Mouse (Mus musculus): ENCODE measurements at regions not wholly inside any gene's neighbourhood (a gene's known extent, or its start where the extent isn't known, plus 50 kb on each side); places are given as distances from the start of the nearest gene placed in this dataset.

GRCm38 (mm10) chr6:98872334-98872733 lies 529.8 kb upstream of the Gm765 start:
- 52% methylated on average over 3 of the region's 3 CpGs for WGBS
- H3K27me3 ChIP-seq (ENCODE audit: control insufficient read depth, insufficient read depth, low read length) = no peaks in the 10 kb centered on the region
- H3K4me3 ChIP-seq (ENCODE audit: low read depth, low read length) = no peak overlapping the region
- no peak overlapping the region for H3K27ac ChIP-seq (ENCODE audit: low read depth, low read length)
- no peak overlapping the region for H3K9ac ChIP-seq (ENCODE audit: low read length)
- no peaks in the 10 kb centered on the region for H3K9me3 ChIP-seq (ENCODE audit: control insufficient read depth, low read length)
- DNase-seq (ENCODE audit: low spot score) = no peak
- H3K4me1 ChIP-seq (ENCODE audit: control insufficient read depth, insufficient read depth, low read length) = no peaks in the 10 kb centered on the region
- ATAC-seq (ENCODE audit: insufficient read depth, low FRiP score, low TSS enrichment) = no peak
- H3K4me2 ChIP-seq (ENCODE audit: low read depth) = no peak overlapping the region
- H3K36me3 ChIP-seq (ENCODE audit: control insufficient read depth, insufficient read depth, low read length) = no peaks in the 10 kb centered on the region

GRCm38 (mm10) chr6:98869772-98870171 lies 527.2 kb upstream of the Gm765 start:
- H3K4me1 ChIP-seq (ENCODE audit: control insufficient read depth, insufficient read depth, low read length) = no peaks in the 10 kb centered on the region
- no peak overlapping the region for H3K9ac ChIP-seq (ENCODE audit: low read length)
- H3K27ac ChIP-seq (ENCODE audit: low read depth, low read length) = no peak overlapping the region
- no peaks in the 10 kb centered on the region for H3K9me3 ChIP-seq (ENCODE audit: control insufficient read depth, low read length)
- WGBS = 88% methylated on average over 6 of the region's 6 CpGs
- ATAC-seq (ENCODE audit: insufficient read depth, low FRiP score, low TSS enrichment) (no peak), DNase-seq (ENCODE audit: low spot score) (no peak)
- no peaks in the 10 kb centered on the region for H3K27me3 ChIP-seq (ENCODE audit: control insufficient read depth, insufficient read depth, low read length)
- no peaks in the 10 kb centered on the region for H3K36me3 ChIP-seq (ENCODE audit: control insufficient read depth, insufficient read depth, low read length)
- no peak overlapping the region for H3K4me3 ChIP-seq (ENCODE audit: low read depth, low read length)
- H3K4me2 ChIP-seq (ENCODE audit: low read depth) = no peak overlapping the region

GRCm38 (mm10) chr6:98864306-98864705 lies 521.8 kb upstream of the Gm765 start:
- H3K9me3 ChIP-seq (ENCODE audit: control insufficient read depth, low read length) = no peaks in the 10 kb centered on the region
- no peaks in the 10 kb centered on the region for H3K36me3 ChIP-seq (ENCODE audit: control insufficient read depth, insufficient read depth, low read length)
- WGBS = 82% methylated on average over 2 of the region's 2 CpGs
- DNase-seq (ENCODE audit: low spot score) (no peak), ATAC-seq (ENCODE audit: insufficient read depth, low FRiP score, low TSS enrichment) (no peak)
- H3K4me3 ChIP-seq (ENCODE audit: low read depth, low read length) = no peak overlapping the region
- H3K27me3 ChIP-seq (ENCODE audit: control insufficient read depth, insufficient read depth, low read length) = no peaks in the 10 kb centered on the region
- H3K27ac ChIP-seq (ENCODE audit: low read depth, low read length) = no peak overlapping the region
- no peak overlapping the region for H3K9ac ChIP-seq (ENCODE audit: low read length)
- H3K4me1 ChIP-seq (ENCODE audit: control insufficient read depth, insufficient read depth, low read length) = no peaks in the 10 kb centered on the region
- no peak overlapping the region for H3K4me2 ChIP-seq (ENCODE audit: low read depth)

DNA sequence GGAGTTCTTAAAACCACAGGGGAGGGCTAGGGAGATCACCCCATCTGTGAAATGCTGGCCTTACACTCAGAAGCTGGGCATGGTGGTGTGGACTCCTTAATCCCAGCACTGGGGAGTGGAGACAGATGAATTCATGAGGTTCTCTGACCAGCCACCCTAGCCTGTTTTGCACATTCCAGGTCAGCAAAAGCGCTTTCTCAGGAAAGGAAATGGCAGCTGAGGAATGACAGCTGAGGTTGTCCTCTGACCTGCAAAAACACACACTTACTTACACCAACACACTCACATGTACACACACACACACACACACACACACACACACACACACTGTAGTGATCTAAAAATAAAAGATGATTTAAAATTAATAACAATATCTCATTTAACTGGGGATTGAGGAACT lies 513.4 kb upstream of the Gm765 start:
- no peak overlapping the region for H3K4me2 ChIP-seq (ENCODE audit: low read depth)
- no peak for ATAC-seq (ENCODE audit: insufficient read depth, low FRiP score, low TSS enrichment)
- WGBS = 63% methylated on average over 1 of the region's 1 CpGs
- DNase-seq (ENCODE audit: low spot score) = no peak
- H3K4me3 ChIP-seq (ENCODE audit: low read depth, low read length) = no peak overlapping the region
- no peak overlapping the region for H3K9ac ChIP-seq (ENCODE audit: low read length)
- H3K36me3 ChIP-seq (ENCODE audit: control insufficient read depth, insufficient read depth, low read length) = no peaks in the 10 kb centered on the region
- H3K9me3 ChIP-seq (ENCODE audit: control insufficient read depth, low read length) = no peaks in the 10 kb centered on the region
- H3K27ac ChIP-seq (ENCODE audit: low read depth, low read length) = no peak overlapping the region
- no peaks in the 10 kb centered on the region for H3K27me3 ChIP-seq (ENCODE audit: control insufficient read depth, insufficient read depth, low read length)
- H3K4me1 ChIP-seq (ENCODE audit: control insufficient read depth, insufficient read depth, low read length) = no peaks in the 10 kb centered on the region

- Histone ChIP-seq H3K4me2 (ENCODE audit: low read depth) (no peak overlapping the region), H3K4me3 (ENCODE audit: low read depth, low read length) (no peak overlapping the region), H3K27ac (ENCODE audit: low read depth, low read length) (no peak overlapping the region), H3K4me1 (ENCODE audit: control insufficient read depth, insufficient read depth, low read length) (no peaks in the 10 kb centered on the region), H3K36me3 (ENCODE audit: control insufficient read depth, insufficient read depth, low read length) (no peaks in the 10 kb centered on the region), H3K9me3 (ENCODE audit: control insufficient read depth, low read length) (no peaks in the 10 kb centered on the region), H3K9ac (ENCODE audit: low read length) (no peak overlapping the region), H3K27me3 (ENCODE audit: control insufficient read depth, insufficient read depth, low read length) (no peaks in the 10 kb centered on the region)
- no peak for DNase-seq (ENCODE audit: low spot score)
- no peak for ATAC-seq (ENCODE audit: insufficient read depth, low FRiP score, low TSS enrichment)
- WGBS = 90% methylated on average over 2 of the region's 2 CpGs
Observed at GRCm38 (mm10) chr6:98850906-98851305, 508.4 kb upstream of the Gm765 start.

DNA sequence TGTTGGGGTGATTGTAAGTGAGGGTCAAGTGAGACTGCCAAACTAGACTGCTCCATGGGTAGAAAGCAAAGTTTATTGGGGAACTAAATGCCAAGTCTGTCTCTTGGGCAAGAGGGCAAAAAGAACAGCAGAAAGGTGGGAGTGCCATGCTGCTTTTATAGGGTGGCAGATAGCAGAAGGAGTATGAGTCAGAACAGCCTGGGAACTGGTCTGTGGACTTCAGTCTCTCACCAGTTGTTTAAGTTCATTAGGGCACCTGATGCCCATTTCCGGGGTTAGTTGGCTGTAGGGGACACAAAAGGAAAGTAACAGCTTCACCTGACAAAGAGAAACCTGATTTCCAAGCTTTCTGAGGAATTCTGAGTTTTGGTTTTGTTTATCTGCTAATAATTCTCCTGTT lies 506.3 kb upstream of the Gm765 start:
- H3K9me3 ChIP-seq (ENCODE audit: control insufficient read depth, low read length) = no peaks in the 10 kb centered on the region
- H3K4me2 ChIP-seq (ENCODE audit: low read depth) = no peak overlapping the region
- no peaks in the 10 kb centered on the region for H3K36me3 ChIP-seq (ENCODE audit: control insufficient read depth, insufficient read depth, low read length)
- no peak overlapping the region for H3K4me3 ChIP-seq (ENCODE audit: low read depth, low read length)
- H3K27ac ChIP-seq (ENCODE audit: low read depth, low read length) = no peak overlapping the region
- H3K9ac ChIP-seq (ENCODE audit: low read length) = no peak overlapping the region
- WGBS = 93% methylated on average over 1 of the region's 1 CpGs
- ATAC-seq (ENCODE audit: insufficient read depth, low FRiP score, low TSS enrichment) = no peak
- DNase-seq (ENCODE audit: low spot score) = no peak
- H3K27me3 ChIP-seq (ENCODE audit: control insufficient read depth, insufficient read depth, low read length) = no peaks in the 10 kb centered on the region
- no peaks in the 10 kb centered on the region for H3K4me1 ChIP-seq (ENCODE audit: control insufficient read depth, insufficient read depth, low read length)

GRCm38 (mm10) chr6:98846001-98846695 lies 503.6 kb upstream of the Gm765 start:
- Histone ChIP-seq H3K4me2 (ENCODE audit: low read depth) (no peak overlapping the region), H3K27me3 (ENCODE audit: control insufficient read depth, insufficient read depth, low read length) (no peaks in the 10 kb centered on the region), H3K4me3 (ENCODE audit: low read depth, low read length) (no peak overlapping the region), H3K4me1 (ENCODE audit: control insufficient read depth, insufficient read depth, low read length) (no peaks in the 10 kb centered on the region), H3K9me3 (ENCODE audit: control insufficient read depth, low read length) (no peaks in the 10 kb centered on the region), H3K36me3 (ENCODE audit: control insufficient read depth, insufficient read depth, low read length) (no peaks in the 10 kb centered on the region), H3K27ac (ENCODE audit: low read depth, low read length) (no peak overlapping the region), H3K9ac (ENCODE audit: low read length) (no peak overlapping the region)
- no peak for DNase-seq (ENCODE audit: low spot score)
- WGBS = 71% methylated on average over 5 of the region's 5 CpGs
- no peak for ATAC-seq (ENCODE audit: insufficient read depth, low FRiP score, low TSS enrichment)

DNA sequence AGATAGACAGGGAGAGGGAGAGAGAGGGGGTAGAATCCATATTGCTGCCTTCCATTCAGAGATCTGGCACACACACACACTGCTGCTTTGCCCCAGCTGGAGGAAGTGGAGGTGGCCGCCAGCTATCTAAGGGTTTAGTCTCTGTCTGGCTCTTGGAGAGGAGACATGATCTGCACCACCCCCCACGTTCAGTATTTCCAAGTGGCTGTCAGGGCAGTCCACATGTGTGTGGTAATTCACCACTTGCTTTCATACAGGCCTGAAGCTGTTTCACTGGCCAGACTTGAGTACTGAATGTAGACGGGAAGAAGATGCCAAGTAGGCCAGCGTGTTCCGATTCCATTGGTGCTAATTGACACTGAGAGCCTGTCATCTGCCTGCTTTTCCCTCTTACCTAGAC lies 501.0 kb upstream of the Gm765 start:
- no peak overlapping the region for H3K9ac ChIP-seq (ENCODE audit: low read length)
- H3K4me3 ChIP-seq (ENCODE audit: low read depth, low read length) = no peak overlapping the region
- 77% methylated on average over 5 of the region's 5 CpGs for WGBS
- no peaks in the 10 kb centered on the region for H3K36me3 ChIP-seq (ENCODE audit: control insufficient read depth, insufficient read depth, low read length)
- DNase-seq (ENCODE audit: low spot score) = no peak
- H3K4me2 ChIP-seq (ENCODE audit: low read depth) = no peak overlapping the region
- no peaks in the 10 kb centered on the region for H3K27me3 ChIP-seq (ENCODE audit: control insufficient read depth, insufficient read depth, low read length)
- no peak overlapping the region for H3K27ac ChIP-seq (ENCODE audit: low read depth, low read length)
- no peaks in the 10 kb centered on the region for H3K4me1 ChIP-seq (ENCODE audit: control insufficient read depth, insufficient read depth, low read length)
- ATAC-seq (ENCODE audit: insufficient read depth, low FRiP score, low TSS enrichment) = no peak
- no peaks in the 10 kb centered on the region for H3K9me3 ChIP-seq (ENCODE audit: control insufficient read depth, low read length)

- ATAC-seq (ENCODE audit: insufficient read depth, low FRiP score, low TSS enrichment) (no peak), DNase-seq (ENCODE audit: low spot score) (no peak)
- H3K9ac ChIP-seq (ENCODE audit: low read length) = no peak overlapping the region
- 49% methylated on average over 4 of the region's 4 CpGs for WGBS
- no peak overlapping the region for H3K4me3 ChIP-seq (ENCODE audit: low read depth, low read length)
- H3K36me3 ChIP-seq (ENCODE audit: control insufficient read depth, insufficient read depth, low read length) = no peaks in the 10 kb centered on the region
- no peaks in the 10 kb centered on the region for H3K27me3 ChIP-seq (ENCODE audit: control insufficient read depth, insufficient read depth, low read length)
- no peak overlapping the region for H3K27ac ChIP-seq (ENCODE audit: low read depth, low read length)
- H3K4me1 ChIP-seq (ENCODE audit: control insufficient read depth, insufficient read depth, low read length) = no peaks in the 10 kb centered on the region
- no peaks in the 10 kb centered on the region for H3K9me3 ChIP-seq (ENCODE audit: control insufficient read depth, low read length)
- no peak overlapping the region for H3K4me2 ChIP-seq (ENCODE audit: low read depth)
Observed at GRCm38 (mm10) chr6:98842924-98843323, 500.4 kb upstream of the Gm765 start.

Data from neural tube, embryonic 11.5 days (tissue).